Mouse (Mus musculus) heart, adult 2 months (tissue): Measurements from ENCODE around the gene Daam1.
"Not testable (repeated sequence)": the region's sequence is repeated elsewhere in the genome, so short reads cannot be mapped to it uniquely, and the experiment has no call there.

Experiments
- CTCF ChIP-seq: fragments of 200-600 bp; IDR thresholded peaks from 2 replicates; pipeline ENCODE4 v1.8.1; 2022; ENCODE audit warnings: antibody characterized with exemption, mild to moderate bottlenecking, moderate library complexity
- EP300 ChIP-seq: fragments of 200-500 bp; IDR thresholded peaks from 2 replicates; pipeline ENCODE4 v1.6.1; 2011; ENCODE audit warnings: low read depth, low read length, control low read depth; ENCODE audit not compliant: insufficient read depth
- POLR2A ChIP-seq: fragments of 200-500 bp; IDR thresholded peaks from 2 replicates; pipeline ENCODE4 v1.6.1; 2011; ENCODE audit warnings: mild to moderate bottlenecking, low read depth, low read length, control low read depth; ENCODE audit not compliant: insufficient read depth

DNA sequence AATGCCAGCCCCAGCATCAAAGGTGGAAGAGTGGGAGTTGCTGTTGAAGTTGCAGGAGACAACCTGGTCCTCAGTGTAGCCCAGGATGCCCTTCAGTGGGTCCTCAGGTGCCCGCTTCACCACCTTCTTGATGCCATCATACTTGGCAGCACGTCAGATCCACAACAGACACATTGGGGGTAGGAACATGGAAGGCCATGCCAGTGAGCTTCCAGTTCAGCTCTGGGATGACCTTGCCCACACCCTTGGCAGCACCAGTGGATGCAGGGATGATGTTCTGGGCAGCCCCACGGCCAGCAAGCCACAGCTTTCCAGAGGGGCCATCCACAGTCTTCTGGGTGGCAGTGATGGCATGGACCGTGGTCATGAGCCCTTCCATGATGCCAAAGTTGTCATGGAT lies 15.5 kb downstream of the Daam1 start:
- not testable (repeated sequence) for TF ChIP-seq POLR2A, CTCF, EP300
